Mouse (Mus musculus): Measurements from ENCODE around the gene Col4a4. TPM values are rescaled to one million over a fixed set of nuclear protein-coding genes. Genes with fewer than 3 reads are reported as not detected.

Gene Col4a4
- total RNA-seq, 2 experiments from 2014 or later: 0.09 TPM; not detected in 1

DNA sequence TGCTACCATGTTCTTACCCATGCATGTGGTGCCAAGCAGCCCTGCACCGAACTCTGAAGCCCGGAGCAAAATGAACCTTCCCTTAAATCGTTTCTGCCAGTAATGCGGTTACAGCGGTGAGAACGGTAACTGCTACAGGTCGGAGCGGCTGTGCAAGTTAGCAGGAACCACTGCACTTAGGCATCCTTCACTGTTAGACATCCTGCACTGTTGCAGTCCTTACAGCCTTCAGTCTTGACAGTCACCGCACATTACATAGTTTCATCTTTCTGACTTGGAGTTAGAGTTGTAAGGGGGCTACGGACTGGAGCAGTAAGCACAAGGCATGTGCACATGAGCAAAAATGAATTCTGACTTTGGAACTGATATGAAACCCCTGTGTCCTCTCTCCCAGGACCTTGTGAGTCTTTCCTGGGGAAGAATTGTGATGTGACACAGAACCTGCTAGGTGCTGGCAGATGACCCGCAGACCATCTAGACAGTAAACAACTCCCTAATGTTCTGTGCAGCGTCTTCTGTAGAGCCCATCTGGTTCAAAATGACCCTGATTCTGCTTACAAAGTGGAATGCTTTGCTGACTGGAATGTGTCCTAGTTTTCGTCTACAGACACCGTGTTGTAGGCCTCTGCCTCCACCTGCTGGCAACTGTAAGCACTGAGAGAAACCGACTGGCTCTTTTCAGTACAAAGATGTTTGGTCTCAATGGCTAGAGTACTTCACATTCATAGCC is 153.6 kb downstream of the Col4a4 start:
- no peak for ATAC-seq (replicated peaks; ENCODE audit: low FRiP score, poor library complexity, severe bottlenecking)

DNA sequence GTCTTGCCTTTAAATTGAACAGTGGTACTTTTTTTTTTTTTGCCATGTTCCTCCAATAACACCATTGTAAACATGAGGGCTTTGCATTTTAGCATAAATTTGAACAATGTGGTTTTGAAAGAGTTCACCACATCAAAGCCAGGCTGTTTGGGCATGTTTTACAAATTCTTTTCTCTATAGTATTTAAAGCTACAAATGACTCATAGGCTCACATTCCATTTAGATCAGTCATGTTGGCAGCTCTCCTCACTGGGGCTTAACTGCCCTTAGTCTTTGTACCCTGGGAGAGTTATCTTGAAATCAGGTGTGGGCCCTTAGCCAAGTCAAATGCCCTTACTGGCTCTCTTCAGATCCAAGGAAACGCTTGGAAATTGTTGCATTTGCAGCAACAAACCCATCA is 157.6 kb downstream of the Col4a4 start:
- ATAC-seq (replicated peaks; ENCODE audit: low FRiP score, poor library complexity, severe bottlenecking): no peak

DNA sequence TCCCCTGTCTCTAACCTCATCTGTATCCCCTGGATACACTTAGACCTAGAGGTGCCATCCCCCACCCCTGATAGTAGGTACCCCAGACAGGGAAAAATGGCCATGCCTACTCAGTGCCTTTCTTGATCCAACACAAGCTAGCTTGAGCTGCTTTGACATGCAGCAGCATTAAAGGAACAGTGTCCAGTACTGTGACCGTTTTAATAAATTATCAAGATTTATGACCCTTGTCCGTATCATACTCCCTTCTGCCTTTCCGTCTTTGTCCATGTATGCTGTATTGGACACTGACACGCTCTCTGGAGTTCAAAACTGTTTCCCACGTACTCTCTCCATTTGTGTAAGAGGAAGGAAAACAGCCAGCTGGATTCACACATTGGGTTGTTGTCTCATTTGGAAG is 158.9 kb downstream of the Col4a4 start:
- ATAC-seq (replicated peaks; ENCODE audit: low FRiP score, poor library complexity, severe bottlenecking): no peak

DNA sequence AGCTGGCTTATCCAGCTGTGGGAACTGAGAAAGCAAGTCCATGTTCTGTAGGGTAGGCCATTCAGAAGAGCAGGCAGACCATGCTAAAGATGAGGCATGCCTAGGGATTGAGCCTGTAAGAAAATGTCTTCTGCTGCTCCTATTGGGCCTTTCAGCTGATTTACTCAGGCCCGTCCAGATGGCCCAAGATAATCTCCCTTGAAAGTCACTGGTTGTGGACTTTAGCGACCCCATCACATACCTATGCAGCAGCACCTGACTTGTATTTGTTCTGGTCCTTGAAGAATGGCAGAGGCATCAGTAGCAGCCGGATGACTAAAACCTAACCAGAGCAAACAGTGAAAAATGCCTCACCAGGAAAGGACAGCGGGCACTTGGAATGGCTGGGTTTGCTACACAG is 171.0 kb downstream of the Col4a4 start:
- ATAC-seq (replicated peaks; ENCODE audit: low FRiP score, poor library complexity, severe bottlenecking): no peak

DNA sequence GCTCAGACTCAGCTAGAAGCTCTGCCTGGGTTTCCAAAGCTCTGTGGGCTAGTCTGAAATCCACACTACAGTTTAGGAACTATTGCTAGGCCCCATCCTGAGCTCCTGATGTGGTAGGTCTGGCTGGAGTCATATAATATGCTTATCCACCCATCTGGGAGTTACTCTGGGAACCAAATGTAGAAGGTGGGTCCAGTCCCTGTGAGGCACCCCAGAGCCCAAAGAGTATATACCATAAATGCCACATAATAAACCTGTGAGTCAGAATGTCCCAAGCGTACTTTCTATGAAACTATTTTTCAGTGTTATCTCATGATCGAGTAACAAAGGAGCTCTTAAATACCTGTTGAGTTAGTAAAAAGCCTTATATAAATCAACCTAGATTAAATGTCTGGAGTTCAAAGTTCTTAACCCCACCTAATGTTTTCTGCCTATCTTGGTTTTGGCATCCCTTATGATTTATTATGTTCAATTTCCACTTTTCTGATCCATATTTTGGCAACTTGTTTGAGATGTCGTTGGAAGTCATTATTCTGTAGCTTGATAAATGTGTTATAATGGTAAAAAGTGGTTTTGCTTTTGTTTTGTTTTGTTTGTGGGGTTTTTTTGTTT is 172.1 kb downstream of the Col4a4 start:
- ATAC-seq (replicated peaks; ENCODE audit: low FRiP score, poor library complexity, severe bottlenecking): no peak

DNA sequence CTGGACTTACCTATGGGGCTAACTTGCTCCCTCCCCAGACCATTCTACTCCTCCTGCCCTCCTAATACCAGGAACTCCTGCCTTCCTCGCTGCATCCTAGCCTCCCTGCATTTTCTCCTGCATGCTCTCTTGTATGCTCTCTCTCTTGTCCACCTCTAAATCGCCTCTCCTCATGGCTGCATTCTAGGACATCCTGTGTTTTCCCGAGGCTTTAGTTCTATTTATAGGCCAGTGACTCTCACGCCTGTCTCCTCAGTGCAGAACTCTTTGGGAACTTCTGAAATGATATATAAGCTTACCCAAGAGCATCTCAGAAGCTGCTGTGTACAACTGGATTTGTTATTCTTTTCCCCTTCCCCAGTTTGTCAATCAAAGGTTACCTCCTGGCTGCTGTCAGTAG is 174.6 kb downstream of the Col4a4 start:
- ATAC-seq (replicated peaks; ENCODE audit: low FRiP score, poor library complexity, severe bottlenecking): no peak

DNA sequence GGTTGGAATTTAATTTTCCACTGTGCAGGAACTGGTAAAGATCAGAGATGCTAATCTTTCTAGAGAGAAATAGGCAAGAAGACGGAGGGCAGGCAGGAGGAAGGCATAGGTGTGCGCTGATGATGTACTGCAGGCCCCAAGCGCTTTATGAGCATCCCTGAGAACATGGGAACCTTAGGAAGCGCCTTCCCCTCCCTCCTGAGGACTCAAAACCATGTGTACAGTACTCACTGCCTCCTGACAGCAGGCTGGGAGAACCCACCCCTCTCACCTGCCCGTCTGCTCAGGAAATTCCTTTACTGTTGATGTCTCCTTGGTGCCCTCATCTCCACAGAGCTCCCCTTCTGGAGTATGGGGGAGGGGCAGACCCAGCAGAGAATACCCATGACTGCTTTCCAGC is 175.1 kb downstream of the Col4a4 start:
- ATAC-seq (replicated peaks; ENCODE audit: low FRiP score, poor library complexity, severe bottlenecking): no peak

DNA sequence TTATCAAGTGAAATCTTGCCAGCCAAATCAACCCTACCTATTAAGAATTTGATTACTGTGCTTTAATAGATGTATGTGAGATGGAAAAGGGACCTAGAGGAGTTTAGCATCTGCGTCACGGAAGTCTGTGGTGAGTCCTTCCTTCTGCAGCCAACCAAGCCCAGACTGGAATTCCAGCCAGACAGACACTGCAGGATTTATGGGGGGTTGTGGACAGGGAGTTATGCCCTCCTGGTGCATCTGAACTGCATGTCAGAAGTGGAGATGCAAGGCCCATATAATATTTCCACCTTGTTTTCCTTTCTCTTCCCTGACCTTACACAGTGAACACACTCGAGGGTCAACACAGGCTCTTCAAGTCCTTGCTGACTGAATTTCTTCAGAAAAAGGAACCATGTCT is 176.1 kb downstream of the Col4a4 start:
- no peak for ATAC-seq (replicated peaks; ENCODE audit: low FRiP score, poor library complexity, severe bottlenecking)

DNA sequence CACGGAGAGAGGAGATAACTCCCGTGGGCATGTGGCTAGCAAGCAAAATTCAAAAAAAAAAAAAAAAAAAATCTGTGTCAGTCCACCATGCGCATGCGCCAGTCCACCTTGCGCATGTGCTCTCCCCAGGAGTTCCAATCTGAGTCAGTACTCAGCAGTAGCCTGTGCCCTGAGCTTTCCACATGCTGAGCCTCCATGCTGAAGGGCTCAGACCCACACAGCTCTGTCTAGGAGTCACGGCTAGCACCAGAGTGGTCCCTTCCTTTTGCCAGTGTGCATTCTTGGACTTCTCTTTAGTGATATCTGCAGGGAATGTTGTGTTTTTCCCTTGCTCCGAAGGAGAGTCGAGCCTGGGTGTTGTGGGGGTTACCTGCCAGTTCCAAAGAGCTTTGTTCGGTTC is 177.4 kb downstream of the Col4a4 start:
- no peak for ATAC-seq (replicated peaks; ENCODE audit: low FRiP score, poor library complexity, severe bottlenecking)

DNA sequence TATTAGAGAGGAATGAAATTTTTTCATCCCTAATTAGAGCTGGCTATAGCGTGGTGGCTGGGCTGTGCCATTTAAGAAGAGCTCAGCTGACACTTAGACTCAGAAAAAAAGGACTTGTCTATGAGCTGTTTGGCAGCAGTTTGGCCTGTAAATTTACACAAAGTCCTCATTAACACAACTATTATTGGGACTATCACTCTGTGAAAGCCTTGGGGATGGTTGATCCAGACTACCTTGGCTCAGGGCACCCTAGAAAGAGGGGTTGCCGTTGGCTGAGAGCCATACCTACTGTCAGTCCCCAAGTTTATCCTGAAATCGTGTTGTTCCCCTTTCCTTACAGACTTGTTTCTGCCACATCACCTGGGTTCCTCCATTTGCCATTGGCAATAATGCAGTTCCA is 178.9 kb downstream of the Col4a4 start:
- no peak for ATAC-seq (replicated peaks; ENCODE audit: low FRiP score, poor library complexity, severe bottlenecking)

Other genes with a start within 250 kb of the Col4a4 start
- gene Col4a3, start 72 bp upstream of the Col4a4 start, total RNA-seq (2015; ENCODE audit: low replicate concordance): not detected in 2 replicates
- not detected in 2 replicates for gene Col4a3, start 72 bp upstream of the Col4a4 start, total RNA-seq (2017; ENCODE audit: low replicate concordance)
- gene Mff, start 138.0 kb upstream of the Col4a4 start, total RNA-seq (2015; ENCODE audit: low replicate concordance): 270 and 279 TPM in 2 replicates
- 328 and 353 TPM in 2 replicates for gene Mff, start 138.0 kb upstream of the Col4a4 start, total RNA-seq (2017; ENCODE audit: low replicate concordance)
- not detected in 2 replicates for gene Tm4sf20, start 181.6 kb upstream of the Col4a4 start, total RNA-seq (2015; ENCODE audit: low replicate concordance)
- not detected in 2 replicates for gene Tm4sf20, start 181.6 kb upstream of the Col4a4 start, total RNA-seq (2017; ENCODE audit: low replicate concordance)
- not detected in 2 replicates for gene Gm47791, start 184.4 kb upstream of the Col4a4 start, total RNA-seq (2015; ENCODE audit: low replicate concordance)
- gene Gm47791, start 184.4 kb upstream of the Col4a4 start, total RNA-seq (2017; ENCODE audit: low replicate concordance): not detected in 2 replicates